Mouse (Mus musculus): ENCODE measurements at regions not wholly inside any gene's neighbourhood (a gene's known extent, or its start where the extent isn't known, plus 50 kb on each side); places are given as distances from the start of the nearest gene placed in this dataset.
A peak's percentile ranks its signal among the peaks of the same experiment; 100 is the strongest.
"Not testable (repeated sequence)": the region's sequence is repeated elsewhere in the genome, so short reads cannot be mapped to it uniquely, and the experiment has no call there.

- DNase-seq (ENCODE audit: low spot score in 2 of 2), result not testable (repeated sequence)
These were observed 74.2 kb upstream of the Cdh13 start for GRCm38 (mm10) chr8:118209301-118209700.

GRCm38 (mm10) chr8:118190866-118191265 lies 92.7 kb upstream of the Cdh13 start:
- DNase-seq (ENCODE audit: low spot score in 2 of 2), result no peak

GRCm38 (mm10) chr8:118189226-118189625 lies 94.3 kb upstream of the Cdh13 start:
- DNase-seq (ENCODE audit: low spot score in 2 of 2), result no peak

GRCm38 (mm10) chr8:118169001-118169413 lies 114.5 kb upstream of the Cdh13 start:
- no peak for DNase-seq (ENCODE audit: low spot score in 2 of 2)

GRCm38 (mm10) chr8:118162171-118162570 lies 121.4 kb upstream of the Cdh13 start:
- peak; percentile 12 to 28 for DNase-seq (ENCODE audit: low spot score in 2 of 2)

- DNase-seq (ENCODE audit: low spot score in 2 of 2), result no peak
These were observed 136.0 kb upstream of the Cdh13 start for GRCm38 (mm10) chr8:118147359-118148205.

GRCm38 (mm10) chr8:118144546-118144945 lies 139.0 kb upstream of the Cdh13 start:
- no peak for DNase-seq (ENCODE audit: low spot score in 2 of 2)

GRCm38 (mm10) chr8:118142311-118142710 lies 141.2 kb upstream of the Cdh13 start:
- DNase-seq (ENCODE audit: low spot score in 2 of 2), result no peak

- DNase-seq (ENCODE audit: low spot score in 2 of 2), result no peak
These were observed 143.6 kb upstream of the Cdh13 start for GRCm38 (mm10) chr8:118139928-118140327.

GRCm38 (mm10) chr8:118137846-118138245 lies 145.7 kb upstream of the Cdh13 start:
- no peak for DNase-seq (ENCODE audit: low spot score in 2 of 2)

- no peak for DNase-seq (ENCODE audit: low spot score in 2 of 2)
These were observed 158.5 kb upstream of the Cdh13 start for GRCm38 (mm10) chr8:118124993-118125392.

GRCm38 (mm10) chr8:118114253-118114652 lies 169.3 kb upstream of the Cdh13 start:
- no peak for DNase-seq (ENCODE audit: low spot score in 2 of 2)

- DNase-seq (ENCODE audit: low spot score in 2 of 2), result peak in 1 of 2 experiments; percentile 9
These were observed 179.0 kb upstream of the Cdh13 start for GRCm38 (mm10) chr8:118104464-118105050.

- DNase-seq (ENCODE audit: low spot score in 2 of 2), result no peak
These were observed 182.2 kb upstream of the Cdh13 start for GRCm38 (mm10) chr8:118101346-118101745.

GRCm38 (mm10) chr8:118062736-118063135 lies 220.8 kb upstream of the Cdh13 start:
- DNase-seq (ENCODE audit: low spot score in 2 of 2), result no peak

- DNase-seq (ENCODE audit: low spot score in 2 of 2), result no peak
These were observed 226.8 kb upstream of the Cdh13 start for GRCm38 (mm10) chr8:118056781-118057180.

GRCm38 (mm10) chr8:118055536-118055935 lies 228.0 kb upstream of the Cdh13 start:
- DNase-seq (ENCODE audit: low spot score in 2 of 2), result no peak

- no peak for DNase-seq (ENCODE audit: low spot score in 2 of 2)
These were observed 233.1 kb upstream of the Cdh13 start for GRCm38 (mm10) chr8:118050386-118050785.

- no peak for DNase-seq (ENCODE audit: low spot score in 2 of 2)
These were observed 240.6 kb upstream of the Mphosph6 start for GRCm38 (mm10) chr8:118042253-118042860.

GRCm38 (mm10) chr8:118041253-118041652 lies 239.5 kb upstream of the Mphosph6 start:
- DNase-seq (ENCODE audit: low spot score in 2 of 2), result no peak

- no peak for DNase-seq (ENCODE audit: low spot score in 2 of 2)
These were observed 236.1 kb upstream of the Mphosph6 start for GRCm38 (mm10) chr8:118037801-118038200.

- DNase-seq (ENCODE audit: low spot score in 2 of 2), result no peak
These were observed 232.3 kb upstream of the Mphosph6 start for GRCm38 (mm10) chr8:118034051-118034450.

All from left cerebral cortex, adult 18-20 months (tissue).